Mouse (Mus musculus): ENCODE measurements around the gene 9930111J21Rik2.
"Not testable (repeated sequence)": the region's sequence is repeated elsewhere in the genome, so short reads cannot be mapped to it uniquely, and the experiment has no call there.

Gene 9930111J21Rik2

GRCm38 (mm10) chr11:48974686-48975085 lies 76.4 kb downstream of the 9930111J21Rik2 start:
- DNase-seq (ENCODE audit: low spot score in 2 of 2): not testable (repeated sequence)

Measured in frontal cortex, postnatal 10 days (tissue).